Mouse (Mus musculus) lung, postnatal 0 days (tissue): ENCODE data around the gene Mgll. TPM values are rescaled to one million over a fixed set of nuclear protein-coding genes. Genes with fewer than 3 reads are reported as not detected.
A peak's percentile ranks its signal among the peaks of the same experiment; 100 is the strongest.

ENCODE experiments used
- ATAC-seq: fragments of 200-750 bp; cut with Nextera tagmentation; 2 replicates; pipeline ENCODE4 v1.8.0; 2017; ENCODE audit warnings: moderate library complexity
- DNase-seq: peaks from one replicate; pipeline ENCODE4 v3.0.0-alpha.2; 2016; ENCODE audit warnings: low spot score
- H3K27ac ChIP-seq: fragments of 300-500 bp; sonication (generic); 2 replicates; pipeline ENCODE4 v1.5.1; 2014; ENCODE audit warnings: antibody characterized with exemption, mild to moderate bottlenecking, low read length, mixed read lengths
- H3K27me3 ChIP-seq: fragments of 300-500 bp; sonication (generic); replicated peaks from 2 replicates; pipeline ENCODE4 v1.6.1; 2014; ENCODE audit warnings: low read length, mixed read lengths; ENCODE audit not compliant: insufficient read depth
- H3K36me3 ChIP-seq: fragments of 300-500 bp; sonication (generic); 2 replicates; pipeline ENCODE4 v1.6.1; 2014; ENCODE audit warnings: low read length, mixed read lengths; ENCODE audit not compliant: insufficient read depth
- H3K4me1 ChIP-seq: fragments of 300-500 bp; sonication (generic); 2 replicates; pipeline ENCODE4 v1.6.1; 2014; ENCODE audit warnings: antibody characterized with exemption, low read depth, low read length, mixed read lengths; ENCODE audit not compliant: insufficient read depth
- H3K4me2 ChIP-seq: fragments of 300-500 bp; sonication (generic); replicated peaks from 2 replicates; pipeline ENCODE4 v1.6.1; 2014; ENCODE audit warnings: low read depth, mild to moderate bottlenecking, low read length, moderate library complexity, mixed read lengths
- H3K4me3 ChIP-seq: fragments of 300-500 bp; sonication (generic); 2 replicates; pipeline ENCODE4 v1.5.1; 2014; ENCODE audit warnings: low read depth, low read length
- H3K9ac ChIP-seq: fragments of 300-500 bp; sonication (generic); replicated peaks from 2 replicates; pipeline ENCODE4 v1.6.1; 2014; ENCODE audit warnings: low read depth, mild to moderate bottlenecking
- H3K9me3 ChIP-seq: fragments of 300-500 bp; sonication (generic); 2 replicates; pipeline ENCODE4 v1.6.1; 2016; ENCODE audit warnings: low read length, mixed read lengths
- CTCF ChIP-seq: IDR thresholded peaks from 2 replicates; pipeline ENCODE4 v1.5.1; 2016; ENCODE audit warnings: antibody characterized with exemption, mild to moderate bottlenecking
- EP300 ChIP-seq: IDR thresholded peaks from 2 replicates; pipeline ENCODE4 v1.6.1; 2016; ENCODE audit warnings: antibody characterized with exemption, mild to moderate bottlenecking, control low read depth
- WGBS: fragments of 180-500 bp; shearing (Covaris S2); extraction: QIAGEN DNeasy Blood & Tissue Kit; methylation state at CpG from one replicate; pipeline ENCODE4 v1.1.7; 2014; 5-methylcytosine and 5-hydroxymethylcytosine counted together
- polyA plus RNA-seq: library from polyadenylated mRNA; unstranded; fragments of >200 nt; fragmentation: Nextera tagmentation; extraction: Ambion mirVana; gene quantifications from 2 replicates; pipeline ENCODE4 v1.2.1, GENCODE M21; 2015

Gene Mgll
- polyA plus RNA-seq, 1 experiment from 2014 or later, result 123 TPM

DNA sequence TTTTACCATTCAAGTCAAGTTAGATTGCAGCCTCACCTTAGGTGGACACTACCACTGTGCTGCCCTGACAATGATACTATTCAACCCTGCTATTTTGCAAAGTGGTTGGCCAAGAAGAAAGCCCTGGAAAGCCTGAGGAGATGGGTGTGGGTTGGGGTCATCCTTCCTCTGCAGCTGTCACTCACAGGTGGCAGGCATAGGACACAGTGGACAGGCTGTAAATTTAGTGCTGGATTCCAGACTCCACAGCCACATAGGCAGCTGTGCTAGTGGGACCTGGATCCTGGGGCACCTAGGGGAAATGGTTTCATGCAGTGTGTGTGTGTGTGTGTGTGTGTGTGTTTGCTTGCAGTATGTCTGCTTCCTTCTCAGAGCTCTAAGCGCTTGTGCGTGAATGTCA, 1.3 kb upstream of the Mgll start:
- Histone ChIP-seq H3K4me2 (no peak overlapping the region), H3K27ac (no peak overlapping the region), H3K27me3 (no peaks in the 10 kb centered on the region), H3K9me3 (no peaks in the 10 kb centered on the region), H3K4me3 (no peak overlapping the region), H3K36me3 (no peaks in the 10 kb centered on the region), H3K4me1 (peaks cover 6% of the 10 kb centered on the region; the same call in 1 of the 2 replicates), H3K9ac (no peak overlapping the region)
- DNase-seq (no peak), ATAC-seq (no peak)
- 88% methylated on average over 2 of the region's 2 CpGs for WGBS
- TF ChIP-seq CTCF (no peak), EP300 (no peak)

DNA sequence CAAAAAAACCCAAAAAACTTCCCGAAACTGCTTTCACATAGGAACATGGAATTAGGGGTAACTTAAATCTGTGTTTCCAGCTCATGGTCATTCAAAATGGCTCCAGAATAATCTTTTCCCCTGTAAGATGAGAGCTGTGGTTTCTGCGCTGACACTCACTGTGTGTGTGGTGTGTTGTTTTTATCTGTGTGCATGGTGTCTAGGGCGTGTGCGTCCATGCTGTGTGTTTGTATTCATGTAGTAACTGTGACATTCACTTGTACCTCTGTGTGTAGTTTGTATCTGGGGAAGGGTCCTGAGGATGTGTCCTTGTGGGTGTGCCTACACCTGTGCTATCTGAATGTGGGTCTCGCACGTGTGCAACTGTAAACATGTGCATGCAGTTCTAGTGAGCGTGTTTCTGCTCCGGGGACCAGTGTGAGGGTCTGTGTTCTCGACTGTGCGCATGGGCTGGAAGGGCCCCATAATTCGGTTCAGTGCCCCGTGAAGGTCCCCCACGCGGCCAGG, 353 bp upstream of the Mgll start:
- 0 out of 2 replicates have a peak overlapping the region, but pooled peaks have one; percentile 41 for H3K9ac ChIP-seq
- peaks cover 6% of the 10 kb centered on the region; the same call in 1 of the 2 replicates for H3K4me1 ChIP-seq
- H3K27ac ChIP-seq, result no peak overlapping the region
- DNase-seq (no peak), ATAC-seq (no peak)
- WGBS, result 39% methylated on average over 12 of the region's 14 CpGs
- H3K9me3 ChIP-seq, result no peaks in the 10 kb centered on the region
- peak overlapping the region; percentile 91 for H3K4me2 ChIP-seq
- H3K36me3 ChIP-seq, result no peaks in the 10 kb centered on the region
- H3K4me3 ChIP-seq, result peak overlapping the region; percentile 71
- no peaks in the 10 kb centered on the region for H3K27me3 ChIP-seq
- TF ChIP-seq CTCF (no peak), EP300 (no peak)

DNA sequence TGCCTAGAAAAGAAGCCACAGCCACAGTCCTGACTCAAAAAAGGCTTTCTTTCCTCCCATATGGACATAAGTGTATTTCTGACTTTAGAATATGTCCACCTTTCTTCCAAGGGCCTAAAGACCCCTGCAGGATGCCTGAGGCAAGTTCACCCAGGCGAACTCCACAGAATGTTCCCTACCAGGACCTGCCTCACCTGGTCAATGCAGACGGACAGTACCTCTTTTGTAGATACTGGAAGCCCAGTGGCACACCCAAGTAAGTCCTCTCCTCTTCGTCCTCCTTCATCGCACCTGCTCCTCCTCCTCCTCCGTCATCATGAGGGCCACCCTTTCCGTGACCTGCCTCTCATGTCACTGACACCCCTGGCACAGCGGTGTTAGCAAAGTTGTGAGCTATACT, 1.4 kb downstream of the Mgll start:
- H3K4me2 ChIP-seq, result peak overlapping the region; percentile 91
- 37% methylated on average over 7 of the region's 7 CpGs for WGBS
- TF ChIP-seq EP300, result no peak
- TF ChIP-seq CTCF, result peak; percentile 64
- DNase-seq (no peak), ATAC-seq (no peak)
- H3K36me3 ChIP-seq, result no peaks in the 10 kb centered on the region
- H3K4me1 ChIP-seq, result peaks cover 6% of the 10 kb centered on the region; the same call in 1 of the 2 replicates
- H3K27ac ChIP-seq, result no peak overlapping the region
- no peaks in the 10 kb centered on the region for H3K9me3 ChIP-seq
- peak overlapping the region; percentile 71 for H3K4me3 ChIP-seq
- H3K9ac ChIP-seq, result no peak overlapping the region
- no peaks in the 10 kb centered on the region for H3K27me3 ChIP-seq

DNA sequence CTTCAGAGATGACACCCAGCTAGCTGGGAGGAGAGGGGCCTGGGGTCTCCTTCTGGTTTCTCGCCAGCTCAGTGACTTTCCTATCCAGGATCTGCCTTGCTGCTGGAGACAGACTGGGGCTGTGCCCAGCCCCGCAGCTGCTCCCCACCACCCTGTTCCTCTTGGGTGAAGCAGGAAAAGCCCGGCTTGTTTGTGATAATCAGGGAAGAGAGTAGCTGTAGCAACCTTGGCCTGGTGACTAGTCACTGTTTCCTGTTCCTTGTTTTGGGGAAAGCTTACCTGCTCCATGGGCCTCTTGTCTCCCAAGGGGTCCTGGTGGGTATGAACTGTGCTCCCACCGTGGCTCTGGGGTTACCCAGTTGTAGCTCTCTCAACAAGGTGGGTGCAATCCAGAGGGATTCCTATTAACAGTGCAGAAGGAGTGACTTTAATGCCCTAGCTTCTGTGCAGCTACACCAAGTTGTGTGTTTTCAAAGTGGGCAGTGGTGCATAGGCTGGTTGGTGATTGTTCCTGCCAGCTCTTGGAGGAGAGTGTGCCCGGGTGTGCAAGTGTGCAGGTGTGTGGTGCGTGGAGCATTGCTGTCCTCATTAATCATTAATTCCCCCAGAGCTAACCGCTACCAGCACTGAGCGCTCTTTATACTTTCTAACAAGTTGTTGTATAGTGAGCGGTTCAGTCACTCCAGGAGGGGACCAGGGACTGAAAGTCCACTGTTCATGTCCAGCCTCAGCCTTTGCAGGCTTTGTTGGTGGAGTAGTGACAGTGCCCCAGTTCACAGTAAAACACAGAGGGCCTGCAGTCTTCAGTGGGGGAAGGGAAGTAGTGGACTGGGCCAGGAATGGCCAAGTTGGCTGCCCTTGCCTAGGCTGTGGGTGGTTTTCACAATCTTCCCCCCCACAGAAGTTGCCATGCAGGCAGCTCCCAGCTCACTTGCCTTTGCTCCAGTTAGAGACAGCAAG, 2.3 kb downstream of the Mgll start:
- Histone ChIP-seq H3K4me1 (peaks cover 6% of the 10 kb centered on the region; the same call in 1 of the 2 replicates), H3K36me3 (no peaks in the 10 kb centered on the region), H3K4me2 (peak overlapping the region; percentile 91), H3K9me3 (no peaks in the 10 kb centered on the region), H3K27me3 (no peaks in the 10 kb centered on the region), H3K4me3 (peak overlapping the region; percentile 71; the same call in 1 of the 2 replicates), H3K9ac (no peak overlapping the region), H3K27ac (no peak overlapping the region; the same call in 1 of the 2 replicates)
- no peak for DNase-seq
- 51% methylated on average over 9 of the region's 9 CpGs for whole genome bisulfite sequencing
- TF ChIP-seq EP300 (no peak), CTCF (no peak)
- ATAC-seq, result no peak

- Histone ChIP-seq H3K9ac (no peak overlapping the region), H3K36me3 (no peaks in the 10 kb centered on the region), H3K27me3 (no peaks in the 10 kb centered on the region), H3K9me3 (no peaks in the 10 kb centered on the region), H3K4me2 (no peak overlapping the region), H3K27ac (no peak overlapping the region), H3K4me1 (peaks cover 14% of the 10 kb centered on the region; the same call in 1 of the 2 replicates), H3K4me3 (no peak overlapping the region)
- ATAC-seq, result no peak
- no peak for TF ChIP-seq EP300
- TF ChIP-seq CTCF, result no peak
- 87% methylated on average over 5 of the region's 5 CpGs for WGBS
- DNase-seq, result no peak
Observed at GRCm38 (mm10) chr6:88727490-88727889, 3.3 kb downstream of the Mgll start.

DNA sequence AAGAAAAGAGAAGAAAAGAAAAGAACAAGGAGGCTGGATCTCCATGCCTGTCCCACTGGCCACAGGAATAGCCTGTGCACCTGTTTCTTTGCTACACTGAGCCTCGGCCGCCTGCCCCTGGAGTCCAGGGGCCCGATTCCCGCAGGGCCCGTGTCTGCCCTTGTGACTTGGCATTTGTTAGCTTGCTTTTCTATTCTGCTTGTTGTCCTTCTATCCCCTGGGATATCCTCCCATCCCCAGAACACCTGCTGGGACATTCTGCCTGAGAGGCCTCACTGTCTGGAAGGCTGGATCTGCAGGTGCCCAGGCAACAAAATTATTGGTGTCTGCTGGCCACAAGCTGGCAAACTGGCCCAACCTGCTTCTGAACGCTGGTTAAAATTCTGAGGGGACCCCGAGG, 3.8 kb downstream of the Mgll start:
- WGBS, result 78% methylated on average over 7 of the region's 7 CpGs
- Histone ChIP-seq H3K4me2 (no peak overlapping the region), H3K27me3 (no peaks in the 10 kb centered on the region), H3K4me1 (peaks cover 14% of the 10 kb centered on the region; the same call in 1 of the 2 replicates), H3K27ac (no peak overlapping the region), H3K9me3 (no peaks in the 10 kb centered on the region), H3K9ac (no peak overlapping the region), H3K36me3 (no peaks in the 10 kb centered on the region), H3K4me3 (no peak overlapping the region)
- ATAC-seq, result no peak
- DNase-seq, result no peak
- TF ChIP-seq EP300 (no peak), CTCF (no peak)
